Mouse (Mus musculus) left cerebral cortex, adult 11 months (tissue): ENCODE data around the gene Fxyd2.

Experiments used
- DNase-seq: peaks from one replicate; pipeline ENCODE4 v3.0.0; 2022; ENCODE audit warnings: low spot score

Fxyd2 gene

DNA sequence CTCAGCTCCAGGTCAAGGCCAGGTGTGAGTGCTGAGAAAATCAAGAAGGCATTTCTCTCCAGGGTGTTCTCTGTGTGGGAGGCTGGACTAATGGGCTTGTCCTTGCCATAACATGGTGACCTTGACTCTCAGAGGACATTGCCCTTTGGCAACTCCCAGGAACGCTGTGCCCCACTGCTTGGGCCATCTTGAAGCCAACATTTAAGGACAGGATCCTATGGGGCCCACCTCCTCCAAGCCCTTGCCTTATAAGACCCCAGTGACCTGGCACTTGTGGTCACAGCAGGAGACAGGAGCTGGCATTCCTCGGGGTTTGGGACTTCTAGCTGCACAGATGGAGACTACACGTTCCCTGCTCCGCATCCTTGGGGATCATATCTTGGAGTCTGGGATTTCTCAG is at the start of gene Fxyd2:
Fxyd2 (plus strand) TSS at position 236 of the 400 bp plus-strand sequence.
- DNase-seq: no peak

DNA sequence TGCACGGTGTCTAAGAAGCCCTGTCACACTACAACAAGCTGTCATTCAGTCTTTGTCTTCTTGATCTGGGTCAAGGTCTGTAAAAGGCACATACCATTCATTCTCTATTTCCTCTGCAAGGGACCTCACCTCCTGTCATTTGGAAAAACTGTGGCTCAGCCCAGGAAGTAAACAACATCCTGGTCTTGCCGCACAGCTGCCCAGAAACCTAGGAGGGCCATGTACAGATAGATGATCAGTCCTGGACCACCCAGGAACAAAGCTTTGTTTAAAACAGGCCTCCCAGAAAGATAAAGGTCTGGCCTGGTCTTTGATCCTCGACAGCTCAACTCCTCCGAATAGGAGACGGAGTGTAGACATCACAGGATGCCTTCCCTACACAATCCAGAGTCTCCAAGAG is 49.6 kb upstream of the Fxyd2 start:
- no peak for DNase-seq

DNA sequence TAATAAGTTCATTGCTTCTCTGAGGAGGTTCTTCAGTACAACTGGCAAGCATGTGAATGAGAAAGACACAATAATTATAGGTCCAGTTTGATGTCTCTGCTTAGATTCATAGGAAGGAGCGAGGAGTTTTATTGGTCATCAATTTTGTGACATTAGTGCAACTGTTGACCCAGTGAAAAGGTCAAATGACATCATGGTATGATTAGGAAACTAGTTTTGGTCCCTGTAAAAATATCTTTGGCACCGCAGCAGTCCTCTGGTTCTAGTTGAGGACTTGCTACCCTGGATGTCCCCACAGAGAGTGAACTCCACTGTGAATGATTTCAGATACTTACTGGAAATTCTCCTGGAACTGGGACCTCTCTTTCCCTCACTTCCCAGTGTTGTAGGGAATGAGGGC is 44.3 kb upstream of the Fxyd2 start:
- DNase-seq: no peak

DNA sequence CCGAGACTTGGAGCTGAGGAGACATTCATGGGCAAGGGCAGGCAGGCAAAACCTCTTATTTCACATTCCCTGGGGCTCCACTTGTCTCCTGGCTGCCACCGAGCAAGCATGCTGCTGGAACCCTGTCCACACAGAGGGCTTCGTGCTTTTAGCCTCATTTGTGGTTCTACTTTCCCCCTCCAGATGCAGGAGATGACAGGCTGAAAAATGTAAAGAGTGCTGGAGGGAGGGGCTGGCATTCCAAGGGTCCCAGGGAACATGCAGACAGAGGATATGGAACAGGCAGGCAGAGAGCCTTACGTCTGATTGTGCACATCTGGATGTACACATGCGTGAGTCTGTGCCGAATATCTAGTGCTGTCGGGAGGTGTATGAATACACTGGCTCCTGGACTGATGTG is 41.1 kb upstream of the Fxyd2 start:
- DNase-seq: no peak

DNA sequence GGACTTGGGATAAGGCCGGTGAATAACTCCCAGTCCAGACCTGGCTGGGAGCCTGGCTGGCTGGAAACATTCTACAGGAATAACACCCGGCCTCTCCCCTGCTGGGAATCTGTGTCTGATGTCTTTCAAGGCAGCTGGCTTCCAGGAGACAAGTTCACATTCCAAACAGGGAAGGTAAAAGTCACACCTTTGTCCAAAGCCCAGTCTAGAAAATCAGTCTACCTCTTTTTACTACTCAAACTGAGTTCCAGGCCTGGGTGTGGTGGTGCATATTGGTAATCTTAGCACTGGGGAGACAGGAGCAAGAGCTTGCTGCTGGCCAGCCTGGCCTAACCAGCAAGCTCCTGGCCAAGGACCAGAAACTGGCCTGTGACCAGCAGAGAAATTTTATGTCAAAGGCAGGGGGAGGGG is 37.4 kb upstream of the Fxyd2 start:
- DNase-seq: no peak

DNA sequence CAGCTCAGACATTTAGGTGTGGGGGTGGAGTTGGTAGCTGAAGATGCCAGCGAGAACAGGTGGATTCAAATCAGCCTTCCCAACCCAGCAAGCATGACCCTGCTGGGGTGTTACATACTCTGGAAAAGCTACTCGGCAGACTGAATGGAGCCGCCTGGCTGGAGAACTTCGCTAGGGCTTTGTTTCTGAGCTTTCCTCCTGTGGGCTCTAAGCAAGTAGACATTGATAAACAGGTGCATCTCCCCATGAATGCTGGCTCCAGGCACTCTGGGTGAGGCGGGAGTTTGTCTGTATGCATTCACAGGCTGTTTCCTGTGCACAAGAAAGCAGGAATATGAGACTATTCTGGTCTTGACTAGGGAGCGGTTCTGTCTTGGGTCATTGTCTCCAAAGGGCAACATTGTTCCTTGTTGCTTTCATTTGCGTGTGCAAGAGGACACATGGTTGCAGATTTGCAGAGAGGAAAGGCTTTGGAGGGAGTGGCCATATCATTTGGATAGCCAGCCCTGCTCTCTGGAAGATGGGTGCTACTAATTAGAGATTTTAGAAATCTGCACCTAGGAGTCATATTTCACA is 35.7 kb upstream of the Fxyd2 start:
- no peak for DNase-seq

DNA sequence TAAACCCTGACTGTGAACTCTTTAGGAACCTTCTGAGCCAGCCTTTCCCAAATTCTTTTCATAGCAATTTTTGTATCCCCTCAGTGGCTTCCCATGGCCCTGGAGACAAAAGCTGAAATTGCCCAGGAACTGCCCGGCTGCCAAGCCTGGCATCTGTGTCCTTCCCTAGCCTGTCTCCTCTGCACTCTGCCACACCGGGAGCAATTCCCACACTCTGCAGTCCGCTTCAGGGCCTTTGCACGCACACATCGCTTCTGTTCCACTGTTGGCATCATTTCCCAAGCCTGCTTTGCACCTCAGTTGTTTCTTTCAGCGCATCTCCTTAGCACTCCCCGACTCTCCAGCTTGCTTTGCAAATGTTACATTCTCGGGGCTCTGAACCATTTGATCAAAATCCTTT is 31.8 kb upstream of the Fxyd2 start:
- DNase-seq: no peak

DNA sequence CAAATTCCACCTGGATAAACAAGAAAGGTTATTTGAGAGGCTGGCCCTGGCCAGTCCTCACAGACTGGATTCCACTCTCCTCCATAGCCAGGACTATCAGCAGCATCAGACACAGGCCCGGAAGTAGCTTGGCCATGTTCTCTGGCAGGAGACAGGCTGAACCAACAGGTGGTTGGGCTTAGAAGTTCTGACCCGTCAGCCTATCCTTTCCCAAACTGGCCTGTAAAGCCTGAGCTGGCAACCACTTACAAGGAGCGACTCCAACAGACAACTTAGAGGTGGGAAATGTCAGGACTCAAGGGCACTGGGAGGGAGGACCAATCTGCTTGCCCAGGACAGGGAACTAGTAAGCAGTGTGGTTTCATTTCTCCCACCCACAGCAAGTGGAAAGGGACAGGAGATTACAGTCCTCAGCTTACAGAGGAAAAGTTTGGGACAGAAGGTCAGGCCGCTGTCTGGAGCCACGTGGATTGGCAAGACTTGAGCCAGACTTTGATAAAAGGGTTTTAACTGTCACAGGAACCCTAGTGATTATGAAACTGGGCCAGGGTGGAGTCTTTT is 31.0 kb upstream of the Fxyd2 start:
- DNase-seq: no peak

DNA sequence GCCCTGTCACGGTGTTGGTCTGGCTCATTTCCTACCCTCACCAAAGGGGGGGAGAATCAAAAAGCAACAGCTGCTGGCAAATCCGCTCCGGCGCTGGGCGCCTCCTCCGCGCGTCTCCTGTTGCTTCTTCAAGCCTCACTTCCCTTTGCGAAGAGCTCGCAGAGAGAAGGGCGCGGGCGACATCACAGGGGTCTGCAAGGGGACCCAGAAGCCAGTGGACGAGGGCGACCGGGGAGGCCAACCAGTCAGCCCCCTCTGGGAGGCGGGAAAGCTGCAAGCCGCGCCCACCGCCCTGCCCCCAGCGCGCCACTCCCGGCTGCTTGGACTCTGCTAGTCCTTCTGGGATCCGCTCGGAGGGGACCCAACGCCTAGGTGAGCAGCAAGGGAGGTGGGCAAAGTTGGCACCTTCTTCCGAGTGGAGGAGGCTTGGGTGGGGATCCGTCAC is 29.3 kb upstream of the Fxyd2 start, which contains the start of gene Fxyd6:
Fxyd6 (plus strand) TSS at position 69 of the 445 bp plus-strand sequence.
- no peak for DNase-seq

DNA sequence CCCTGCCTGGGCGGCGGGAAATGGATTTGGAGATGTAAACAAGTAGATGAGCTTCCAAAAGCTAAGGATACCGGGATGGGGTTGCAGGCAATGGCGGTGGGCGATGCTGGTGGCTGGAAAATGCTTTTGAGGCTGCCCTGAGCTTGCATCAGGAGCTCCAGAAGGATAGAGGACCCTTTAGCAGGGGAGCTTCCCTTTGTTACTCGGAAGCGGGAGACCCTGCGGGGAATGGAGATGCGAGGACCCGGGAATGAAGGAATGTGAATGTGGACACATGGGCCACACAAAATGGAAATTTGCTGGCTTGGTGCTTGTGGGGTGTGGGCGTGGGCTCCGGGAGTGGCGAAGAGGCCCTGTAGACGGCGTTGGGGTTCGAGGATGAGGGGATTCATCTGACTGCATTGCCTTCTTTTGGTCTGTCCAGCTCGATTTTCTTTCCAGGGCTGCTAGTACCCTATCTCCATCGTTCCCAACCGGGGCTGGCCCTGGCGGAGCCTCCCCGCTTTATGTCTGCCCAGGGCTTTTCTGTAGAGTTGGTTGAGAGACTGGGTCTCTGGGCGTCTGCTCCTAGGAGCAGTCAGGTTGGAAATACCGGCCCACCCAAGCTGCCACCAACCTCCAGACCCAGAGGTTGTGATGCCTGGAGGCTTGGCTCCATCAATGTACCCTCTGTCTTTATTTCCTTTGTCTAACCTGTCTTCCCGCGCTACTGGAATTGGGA is 28.7 kb upstream of the Fxyd2 start:
- DNase-seq: no peak

DNA sequence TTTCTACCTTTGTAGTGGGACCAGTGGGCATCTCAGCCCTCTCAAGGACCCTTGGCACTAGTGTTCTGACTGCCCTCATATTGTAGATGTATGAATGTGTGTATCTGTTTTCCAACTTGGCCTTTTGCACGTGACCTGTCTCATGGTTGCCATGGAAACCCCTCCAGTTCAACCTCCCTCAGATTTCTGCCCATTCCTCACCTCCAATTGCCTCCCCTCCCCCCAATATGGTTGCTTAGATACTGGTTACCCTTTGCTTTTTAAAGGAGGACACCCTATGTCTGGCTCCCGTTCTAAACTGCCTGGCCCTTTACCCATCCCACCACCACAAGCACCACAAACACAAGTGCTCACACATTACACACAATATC is 28.1 kb upstream of the Fxyd2 start:
- DNase-seq: no peak

DNA sequence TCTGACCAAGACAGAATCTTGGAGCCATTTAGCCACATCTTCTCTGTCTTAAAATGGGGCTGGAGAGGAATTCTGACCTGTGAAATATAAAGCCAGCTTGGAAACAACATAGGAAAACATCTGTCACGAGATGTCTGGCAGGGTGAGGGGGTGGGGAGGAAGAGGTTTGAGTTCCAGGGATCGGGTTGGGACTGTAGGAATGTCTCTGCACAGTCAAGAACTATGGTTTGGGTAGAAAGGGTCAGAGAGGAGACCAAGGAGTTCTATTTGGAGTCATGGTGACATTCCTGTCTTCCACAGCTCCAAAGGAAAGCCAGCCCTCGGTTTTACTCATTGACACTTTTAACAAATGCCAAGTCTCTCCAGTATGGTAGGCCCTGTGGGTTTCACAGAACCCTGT is 25.6 kb upstream of the Fxyd2 start:
- DNase-seq: no peak

DNA sequence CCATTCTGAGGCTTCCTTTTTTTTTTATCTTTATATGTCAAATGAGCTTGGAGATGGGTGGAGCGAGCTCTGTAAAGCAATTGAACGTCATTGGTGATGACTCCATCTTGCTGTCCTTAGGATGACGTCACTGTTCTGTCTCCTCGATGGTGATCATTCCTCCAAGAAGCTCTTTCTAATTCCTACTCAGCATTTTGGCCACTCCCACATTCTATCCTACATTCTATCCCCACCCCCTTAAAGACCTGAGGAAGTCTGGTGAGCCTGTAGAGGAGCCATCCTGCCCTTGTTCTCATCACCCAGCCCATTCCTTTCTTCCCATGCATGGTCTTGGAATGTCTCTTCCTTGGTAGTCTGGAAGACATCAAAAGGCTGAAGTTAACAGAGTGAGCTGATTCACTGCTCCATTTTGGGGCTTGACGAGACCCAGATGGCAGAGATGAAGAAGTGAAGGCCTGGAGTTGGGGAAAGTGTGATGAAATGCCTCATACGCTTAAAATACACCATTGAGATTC is 24.4 kb upstream of the Fxyd2 start:
- DNase-seq: no peak

DNA sequence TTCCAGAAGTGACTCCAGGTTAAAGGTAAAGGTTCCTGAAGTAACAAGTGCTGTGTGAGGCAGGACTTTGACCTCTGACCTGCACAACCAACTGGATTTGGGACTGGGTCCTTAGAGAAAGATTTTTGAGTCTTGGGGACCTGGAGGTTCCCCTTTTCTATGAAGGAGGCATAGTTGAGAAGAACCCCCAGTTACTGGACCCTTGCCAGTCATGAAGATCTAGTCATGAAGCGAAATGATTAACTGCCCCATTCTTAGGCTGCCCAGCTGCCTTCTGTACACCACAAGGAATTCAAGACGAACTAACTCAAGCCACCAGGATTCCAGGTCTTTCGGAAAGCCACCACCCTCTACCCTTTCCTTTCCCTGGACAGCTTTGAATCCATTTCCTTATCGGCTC is 23.0 kb upstream of the Fxyd2 start:
- no peak for DNase-seq

DNA sequence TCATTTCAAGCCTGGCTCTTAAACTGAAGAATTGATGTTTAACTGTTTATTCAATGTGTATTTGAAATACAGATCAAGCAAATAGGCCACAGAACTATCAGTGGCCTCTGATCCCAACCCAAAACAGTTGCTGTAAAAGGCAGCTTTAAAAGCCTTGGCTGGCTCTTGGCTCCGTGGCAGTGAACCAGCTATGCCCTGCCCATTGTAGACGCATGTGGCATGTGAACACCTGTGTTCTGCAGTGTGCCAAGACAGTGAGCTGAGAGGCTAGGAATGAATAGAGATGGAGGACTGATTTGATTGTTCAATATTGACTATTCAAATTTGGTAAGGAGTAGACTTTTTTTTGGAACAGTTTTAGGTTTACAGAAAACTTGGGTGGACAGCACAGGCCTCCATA is 22.6 kb upstream of the Fxyd2 start:
- no peak for DNase-seq

DNA sequence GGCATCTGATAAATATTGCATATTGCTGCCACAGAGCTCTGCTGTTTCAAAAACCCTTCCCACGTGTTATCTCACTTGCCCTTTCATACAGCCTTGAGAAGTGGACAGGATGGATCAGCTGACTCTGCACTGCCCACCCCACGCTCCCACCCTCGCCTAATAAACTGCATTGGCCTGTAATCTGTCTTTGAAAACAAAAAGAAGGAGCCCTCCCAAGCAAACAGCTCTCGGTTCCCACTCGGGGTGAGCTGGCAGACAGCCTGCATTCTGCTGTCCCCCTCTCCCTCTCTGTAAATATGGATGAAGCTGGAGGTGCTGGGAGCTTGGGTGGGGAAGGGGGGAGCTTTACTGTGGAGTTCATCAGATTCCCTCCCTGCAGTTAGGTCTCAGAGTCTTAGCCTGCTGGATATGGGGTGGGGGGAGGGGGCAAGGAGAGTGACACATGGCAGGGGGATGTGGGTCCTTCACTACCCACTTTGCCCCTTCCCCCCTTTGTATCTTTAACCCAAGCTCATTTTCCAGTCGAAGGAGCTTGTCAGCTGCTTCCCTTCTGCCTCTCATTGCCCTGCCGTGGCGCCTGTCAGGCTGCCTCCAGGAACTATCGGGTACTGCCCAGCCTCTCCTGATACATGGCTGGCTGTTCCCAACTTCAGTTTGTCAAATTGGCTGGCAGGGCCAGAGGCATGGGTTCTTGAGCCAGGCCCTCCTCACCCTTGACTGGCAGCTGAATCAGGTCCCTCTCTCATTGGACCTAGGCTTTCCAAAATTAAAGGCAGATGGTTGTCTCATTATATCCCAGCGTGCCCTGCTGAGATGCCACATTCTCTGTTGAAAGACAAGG is 18.8 kb upstream of the Fxyd2 start:
- no peak for DNase-seq

DNA sequence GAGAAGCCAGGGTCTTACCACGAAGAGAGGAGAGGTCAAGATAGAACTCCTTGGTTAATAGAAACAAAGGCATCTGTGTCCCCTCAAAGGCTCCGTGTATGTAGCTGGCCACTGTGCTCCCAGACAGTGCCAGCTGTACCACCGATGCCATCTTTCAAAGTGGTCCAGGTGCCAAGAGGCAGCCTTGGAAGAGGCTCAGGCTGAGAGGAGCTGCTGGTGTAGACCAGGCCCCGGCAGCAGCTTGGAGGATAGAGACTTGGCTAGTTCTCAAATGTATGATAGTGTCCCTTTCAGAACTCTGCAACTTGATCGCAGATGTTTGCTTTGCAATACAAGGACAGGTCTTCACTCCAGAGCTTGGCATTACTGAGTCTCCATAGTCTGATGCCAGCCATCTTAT is 17.1 kb upstream of the Fxyd2 start:
- DNase-seq: no peak

DNA sequence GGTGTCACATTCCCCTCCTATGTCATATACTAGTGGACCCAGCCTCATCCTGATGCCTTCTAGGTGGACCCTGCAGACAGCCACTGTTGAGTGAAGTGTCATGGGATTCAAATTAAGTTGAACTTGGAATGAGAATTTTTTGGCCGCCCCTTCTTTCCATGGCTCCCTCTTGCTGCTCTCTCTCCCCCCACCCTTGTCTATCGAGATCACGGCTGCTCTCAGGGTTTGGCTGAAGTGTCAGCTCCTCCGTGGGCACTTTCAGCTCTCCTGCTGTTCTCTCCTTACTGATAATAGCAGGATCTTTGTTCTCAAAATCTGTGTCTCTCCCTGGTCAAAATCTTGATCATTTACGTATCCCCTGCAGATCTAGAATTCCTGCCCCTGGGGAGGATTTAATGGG is 16.6 kb upstream of the Fxyd2 start:
- DNase-seq: no peak

DNA sequence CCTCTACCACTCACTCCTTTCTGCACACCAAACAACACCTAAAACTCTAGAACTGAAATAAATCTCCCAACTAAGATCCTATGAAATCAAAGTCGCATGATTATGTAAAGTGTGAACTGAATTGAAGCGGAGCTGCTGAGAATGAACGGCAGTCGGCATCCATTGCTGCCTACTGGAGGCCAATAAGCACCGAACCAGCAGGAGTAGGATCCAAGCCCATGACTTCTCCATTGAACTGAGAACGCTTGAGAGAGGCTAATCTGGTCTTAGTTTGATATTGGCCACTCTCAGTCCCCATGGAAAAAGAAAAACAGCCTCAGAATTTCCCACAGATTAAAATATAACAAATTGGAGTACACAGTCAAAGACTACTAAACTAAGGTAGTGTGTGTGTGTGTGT is 15.6 kb upstream of the Fxyd2 start:
- no peak for DNase-seq

DNA sequence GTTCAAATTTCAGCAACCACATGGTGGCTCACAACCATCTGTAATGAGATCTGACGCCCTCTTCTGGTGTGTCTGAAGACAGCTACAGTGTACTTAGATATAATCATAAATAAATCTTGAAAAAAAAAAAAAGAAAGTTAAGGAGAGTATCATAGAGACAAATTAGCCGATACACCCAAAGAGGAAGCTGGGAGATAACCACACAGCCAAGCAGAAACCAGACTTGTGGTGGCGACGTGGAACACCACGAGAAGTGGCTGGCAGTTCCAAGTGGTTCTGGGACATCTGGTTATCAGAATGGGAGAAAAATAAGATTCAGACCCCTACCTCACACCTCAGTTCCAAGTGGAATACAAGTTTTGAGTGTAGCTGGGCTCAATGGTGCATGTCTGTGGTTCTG is 12.8 kb upstream of the Fxyd2 start:
- DNase-seq: no peak

DNA sequence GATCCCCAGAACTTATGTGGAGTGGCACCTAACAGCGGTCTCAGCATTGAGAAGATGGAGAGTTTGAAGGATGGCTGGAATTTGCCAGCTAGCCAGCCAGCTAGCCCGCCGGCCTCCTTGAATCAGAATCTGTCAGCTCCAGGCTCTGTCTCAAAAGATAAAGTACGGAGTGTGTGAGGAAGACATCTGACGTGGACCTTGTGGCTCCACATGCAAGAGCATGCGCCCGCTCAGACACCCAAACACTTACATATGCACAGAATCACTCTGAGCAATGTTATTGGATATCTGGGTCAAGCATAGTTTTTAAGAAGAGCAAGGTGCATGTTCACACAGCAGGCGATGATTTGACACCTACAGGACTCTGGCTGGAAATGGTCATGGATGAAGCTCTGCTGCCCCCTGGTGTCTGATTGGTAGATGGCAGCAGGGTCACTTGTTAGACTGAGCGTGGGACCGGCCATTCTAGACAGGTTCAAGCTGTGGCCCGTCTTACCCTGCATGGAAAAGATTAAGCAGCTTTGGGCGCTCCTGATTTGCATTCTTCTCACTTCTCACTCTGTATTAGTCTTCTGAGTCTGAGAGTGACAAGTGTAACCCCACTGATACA is 11.0 kb upstream of the Fxyd2 start:
- DNase-seq: peak; percentile 81

DNA sequence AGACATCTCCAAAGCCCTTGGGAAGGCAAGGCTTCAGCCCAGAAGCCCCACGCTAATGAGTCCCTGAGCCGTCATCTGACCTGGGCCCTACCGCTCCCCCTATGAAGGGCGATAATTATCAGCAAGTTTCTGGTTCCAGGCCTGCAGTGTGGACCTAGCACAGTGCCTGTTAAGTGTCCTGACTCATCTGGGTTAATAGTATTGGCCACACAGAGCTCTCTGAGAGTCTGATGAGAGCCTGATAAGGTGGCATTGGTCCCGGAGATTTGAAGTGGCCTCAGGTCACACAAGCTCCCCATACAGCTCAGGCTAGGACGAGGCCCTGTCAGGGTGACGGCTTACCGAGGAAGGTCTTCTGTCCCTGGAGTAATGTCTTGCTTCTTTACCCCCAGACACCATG is 9.9 kb upstream of the Fxyd2 start:
- no peak for DNase-seq
